Mouse (Mus musculus) kidney, postnatal 36 days (tissue): ENCODE data around the gene Pde1b.

Experiments used
- DNase-seq, 2 experiments: peaks; one replicate each; pipeline ENCODE4 v3.0.0; 2021 to 2022; ENCODE audit warnings: mixed read lengths in 2 of 2

Pde1b gene

GRCm38 (mm10) chr15:103502435-103503250, at the start of gene Pde1b:
Gene Pde1b (plus strand): TSS chr15:103503034.
- DNase-seq: peak; percentile 44 to 69

GRCm38 (mm10) chr15:103453551-103454218, 49.1 kb upstream of the Pde1b start, which contains the start of gene Nckap1l:
Gene Nckap1l (plus strand): TSS chr15:103453794.
- DNase-seq: peak; percentile 10 to 27

GRCm38 (mm10) chr15:103454449-103454848, 48.4 kb upstream of the Pde1b start:
- no peak for DNase-seq

GRCm38 (mm10) chr15:103462539-103463261, 40.1 kb upstream of the Pde1b start:
- DNase-seq: no peak

GRCm38 (mm10) chr15:103471488-103472194, 31.2 kb upstream of the Pde1b start:
- DNase-seq: no peak

GRCm38 (mm10) chr15:103472265-103472664, 30.6 kb upstream of the Pde1b start:
- no peak for DNase-seq

GRCm38 (mm10) chr15:103473182-103473581, 29.7 kb upstream of the Pde1b start:
- DNase-seq: no peak

- DNase-seq: no peak
Measured at GRCm38 (mm10) chr15:103473769-103474168, 29.1 kb upstream of the Pde1b start.

GRCm38 (mm10) chr15:103479080-103479606, 23.7 kb upstream of the Pde1b start:
- DNase-seq: no peak

GRCm38 (mm10) chr15:103480129-103480528, 22.7 kb upstream of the Pde1b start:
- DNase-seq: no peak

GRCm38 (mm10) chr15:103482488-103482887, 20.3 kb upstream of the Pde1b start:
- peak in 1 of 2 experiments; percentile 57 for DNase-seq

GRCm38 (mm10) chr15:103484490-103484889, 18.3 kb upstream of the Pde1b start:
- DNase-seq: no peak

- no peak for DNase-seq
Measured at GRCm38 (mm10) chr15:103485106-103485505, 17.7 kb upstream of the Pde1b start.

- no peak for DNase-seq
Measured at GRCm38 (mm10) chr15:103486658-103487057, 16.2 kb upstream of the Pde1b start.

- no peak for DNase-seq
Measured at GRCm38 (mm10) chr15:103488336-103488735, 14.5 kb upstream of the Pde1b start.

GRCm38 (mm10) chr15:103496204-103497140, 6.4 kb upstream of the Pde1b start:
- no peak for DNase-seq

GRCm38 (mm10) chr15:103498157-103498556, 4.7 kb upstream of the Pde1b start:
- DNase-seq: no peak

- no peak for DNase-seq
Measured at GRCm38 (mm10) chr15:103500723-103501122, 2.1 kb upstream of the Pde1b start.

GRCm38 (mm10) chr15:103501186-103501585, 1.6 kb upstream of the Pde1b start:
- DNase-seq: no peak

GRCm38 (mm10) chr15:103503251-103503600, 392 bp downstream of the Pde1b start:
- no peak for DNase-seq

GRCm38 (mm10) chr15:103503660-103504059, 826 bp downstream of the Pde1b start:
- DNase-seq: no peak
